Mouse (Mus musculus) cerebellum, adult (tissue): ENCODE results near the gene Ube2z.

Experiments
- ATAC-seq: cut with Nextera tagmentation; 2 replicates; pipeline ENCODE4 v1.9.2; 2017; ENCODE audit warnings: mild to moderate bottlenecking, moderate library complexity, mixed read lengths; ENCODE audit not compliant: insufficient number of reproducible peaks, low FRiP score, low TSS enrichment

Gene Ube2z

GRCm38 (mm10) chr11:96011982-96012381 is 53.2 kb downstream of the Ube2z start:
- no peak for ATAC-seq

- ATAC-seq = no peak
These were observed 56.4 kb downstream of the Ube2z start for GRCm38 (mm10) chr11:96008827-96009226.

GRCm38 (mm10) chr11:96007516-96008235 is 57.5 kb downstream of the Ube2z start:
- no peak for ATAC-seq

DNA sequence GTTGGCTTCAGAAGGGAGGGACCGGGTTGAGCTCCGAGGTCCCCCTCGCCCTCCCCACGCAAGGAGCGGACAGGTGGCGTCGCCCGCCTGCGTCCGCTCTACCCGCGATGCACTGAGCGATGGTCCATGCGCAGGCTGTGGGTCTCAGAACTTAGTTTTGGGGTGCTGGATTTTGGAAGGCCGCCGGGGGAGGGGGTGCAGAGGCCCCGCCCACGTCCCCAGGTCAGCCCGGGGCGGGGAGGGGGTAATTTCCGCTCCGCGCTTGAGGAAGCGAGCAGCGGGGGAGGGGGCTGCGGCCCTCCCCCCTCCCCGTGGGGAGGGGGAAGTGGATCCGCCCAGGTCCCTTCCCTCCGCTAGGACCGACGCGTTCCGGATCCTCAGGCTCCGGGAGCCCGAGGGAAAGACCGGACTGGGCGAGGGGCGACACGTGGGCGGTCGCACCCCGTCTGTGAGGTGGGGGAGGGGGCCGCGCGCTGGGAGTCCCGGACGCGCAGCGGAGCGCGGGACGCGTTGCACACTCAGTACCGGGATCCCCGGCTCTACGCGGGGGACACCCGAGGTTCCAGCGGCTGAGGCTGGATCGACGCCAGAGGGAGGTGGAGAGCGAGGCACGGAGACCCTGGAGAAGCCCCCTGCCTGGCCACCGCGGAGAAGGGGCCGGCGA is 58.2 kb downstream of the Ube2z start:
- no peak; the same call in 1 of the 2 replicates for ATAC-seq

GRCm38 (mm10) chr11:96006367-96006851 is 58.8 kb downstream of the Ube2z start:
- ATAC-seq = no peak

DNA sequence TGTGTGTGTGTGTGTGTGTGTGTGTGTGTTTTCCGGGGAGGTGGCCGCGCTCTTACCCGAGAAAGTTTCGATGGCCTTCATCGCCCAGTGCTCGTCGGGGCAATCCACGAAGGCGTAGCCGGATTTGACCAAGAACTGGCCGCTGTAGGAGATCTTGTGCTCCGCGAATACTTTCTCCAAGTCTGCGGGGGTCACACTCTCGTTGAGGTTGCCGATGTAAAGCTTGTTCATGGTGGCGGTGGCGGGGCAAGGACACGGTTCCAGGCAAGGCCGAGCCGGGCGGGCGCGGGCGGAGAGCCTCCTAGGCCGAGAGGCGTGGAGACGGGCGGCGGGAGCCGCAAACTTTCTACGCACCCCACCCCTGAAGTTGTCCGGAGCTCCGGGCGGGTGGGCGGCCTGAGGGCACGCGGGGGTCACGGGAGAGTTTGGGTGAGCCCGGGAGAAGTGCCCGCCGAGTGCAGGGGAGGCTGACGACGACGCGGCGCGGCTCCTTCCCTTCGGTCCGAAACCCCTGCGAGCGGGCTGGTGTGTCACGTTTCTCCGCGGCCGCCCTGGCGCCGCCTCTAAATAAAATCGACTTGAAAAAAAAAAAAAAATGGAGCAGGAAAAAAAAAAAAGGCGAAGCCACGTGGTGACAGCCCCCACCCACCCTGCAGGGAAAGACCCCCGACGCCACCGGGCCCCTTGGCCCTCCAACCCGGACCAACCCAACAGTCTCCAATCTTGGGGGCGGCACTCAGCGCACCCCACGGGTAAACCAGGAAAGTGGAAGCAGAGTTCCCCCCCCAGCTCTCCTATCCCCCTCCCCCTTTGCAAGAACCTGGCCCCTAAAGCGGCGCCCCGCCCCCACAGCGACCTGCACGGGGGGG is 59.6 kb downstream of the Ube2z start, which contains the start of gene Igf2bp1:
Igf2bp1 (minus strand) TSS at position 538 of the 869 bp plus-strand sequence.
- no peak for ATAC-seq

- ATAC-seq = no peak
These were observed 60.3 kb downstream of the Ube2z start for GRCm38 (mm10) chr11:96004793-96005402.

- ATAC-seq = no peak
These were observed 61.0 kb downstream of the Ube2z start for GRCm38 (mm10) chr11:96003969-96004792.

DNA sequence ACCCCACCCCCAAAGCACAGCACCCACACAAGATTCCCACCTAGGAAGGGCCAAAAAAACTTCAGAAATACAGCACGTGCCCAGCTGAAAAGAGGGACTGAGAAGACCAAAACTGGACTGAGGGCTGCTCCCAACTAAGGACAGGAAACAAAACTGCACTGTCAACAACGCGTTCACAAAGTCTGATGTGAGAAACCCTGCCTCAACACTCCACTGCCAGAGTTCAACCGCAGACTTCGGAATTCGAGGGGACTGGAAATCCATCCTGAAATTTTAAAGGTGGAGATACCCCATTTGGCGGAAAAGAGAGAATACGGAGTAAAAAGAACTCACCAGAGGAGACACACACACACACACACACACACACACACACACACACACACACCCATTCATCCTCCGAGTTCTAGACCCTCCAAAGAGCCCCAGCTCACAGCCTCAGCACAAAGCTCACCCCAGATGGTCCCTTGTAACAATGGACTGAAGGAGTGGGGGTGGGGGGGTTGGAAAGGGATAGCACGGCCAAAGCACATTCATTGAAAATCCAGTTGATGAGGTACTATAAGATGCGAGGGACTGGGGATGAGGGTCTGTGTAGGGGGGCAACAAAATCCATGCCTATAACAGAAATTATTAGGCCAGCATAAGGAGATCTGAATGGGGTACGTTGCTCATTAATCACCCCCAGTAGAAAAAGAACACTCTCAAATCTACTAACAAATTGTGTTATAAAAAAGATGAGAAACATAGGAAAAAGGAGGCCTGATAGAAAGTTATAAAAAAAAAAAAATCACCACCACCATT is 61.9 kb downstream of the Ube2z start:
- no peak for ATAC-seq
